Mouse (Mus musculus): ENCODE data around the gene Bag5.

DNA sequence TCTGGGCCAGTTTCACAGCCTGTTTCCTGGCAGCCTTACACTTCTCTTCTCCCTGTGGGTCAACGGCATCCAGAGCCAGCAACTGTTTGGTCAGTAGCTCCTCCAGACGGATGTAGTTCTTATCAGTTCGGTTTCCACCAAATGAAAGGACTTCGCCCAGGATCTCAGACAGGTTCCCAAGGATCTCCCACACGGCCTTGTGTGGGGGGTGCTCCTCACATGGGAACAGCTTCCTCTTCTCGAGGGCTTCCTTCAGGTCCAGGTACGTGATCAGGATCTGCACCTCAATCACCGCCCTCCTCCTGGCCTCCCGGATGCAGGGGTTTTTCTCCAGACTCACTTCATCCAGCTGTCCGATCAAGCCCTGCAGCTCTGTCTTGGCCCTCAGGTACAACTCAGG, 3.0 kb downstream of the Bag5 start:
- TF ChIP-seq POLR2A (IDR thresholded peaks at IDR 0.05; ENCODE audit: low read depth, low read length) (no peak), CTCF (conservative IDR thresholded peaks at IDR 0.05; ENCODE audit: insufficient read depth, insufficient read length, low read depth, low read length) (no peak)
